Mouse (Mus musculus): ENCODE measurements around the gene Zfp740.

Zfp740 gene

GRCm38 (mm10) chr15:102230408-102231321 lies 27.6 kb downstream of the Zfp740 start:
- no peak for DNase-seq (ENCODE audit: low spot score in 2 of 2)

GRCm38 (mm10) chr15:102231748-102232147 lies 28.7 kb downstream of the Zfp740 start, which contains the start of gene Itgb7:
Gene Itgb7, minus strand, starts transcription at chr15:102231944.
- peak in 1 of 2 experiments; percentile 54 for DNase-seq (ENCODE audit: low spot score in 2 of 2)

GRCm38 (mm10) chr15:102232764-102233163 lies 29.7 kb downstream of the Zfp740 start:
- no peak for DNase-seq (ENCODE audit: low spot score in 2 of 2)

- no peak for DNase-seq (ENCODE audit: low spot score in 2 of 2)
Observed at GRCm38 (mm10) chr15:102233896-102234295, 30.8 kb downstream of the Zfp740 start.

- no peak for DNase-seq (ENCODE audit: low spot score in 2 of 2)
Observed at GRCm38 (mm10) chr15:102235371-102236027, 32.5 kb downstream of the Zfp740 start.

GRCm38 (mm10) chr15:102238543-102239259 lies 35.7 kb downstream of the Zfp740 start:
- DNase-seq (ENCODE audit: low spot score in 2 of 2), result no peak

GRCm38 (mm10) chr15:102239260-102239590 lies 36.2 kb downstream of the Zfp740 start:
- peak; percentile 56 to 78 for DNase-seq (ENCODE audit: low spot score in 2 of 2)

- no peak for DNase-seq (ENCODE audit: low spot score in 2 of 2)
Observed at GRCm38 (mm10) chr15:102239851-102240250, 36.8 kb downstream of the Zfp740 start.

- no peak for DNase-seq (ENCODE audit: low spot score in 2 of 2)
Observed at GRCm38 (mm10) chr15:102240607-102241006, 37.6 kb downstream of the Zfp740 start.

- DNase-seq (ENCODE audit: low spot score in 2 of 2), result no peak
Observed at GRCm38 (mm10) chr15:102242404-102243228, 39.6 kb downstream of the Zfp740 start.

GRCm38 (mm10) chr15:102243229-102244190 lies 40.5 kb downstream of the Zfp740 start:
- peak in 1 of 2 experiments; percentile 50 for DNase-seq (ENCODE audit: low spot score in 2 of 2)

GRCm38 (mm10) chr15:102244306-102245191 lies 41.5 kb downstream of the Zfp740 start:
- DNase-seq (ENCODE audit: low spot score in 2 of 2), result no peak

- no peak for DNase-seq (ENCODE audit: low spot score in 2 of 2)
Observed at GRCm38 (mm10) chr15:102245461-102245881, 42.4 kb downstream of the Zfp740 start.

- DNase-seq (ENCODE audit: low spot score in 2 of 2), result peak in 1 of 2 experiments; percentile 24
Observed at GRCm38 (mm10) chr15:102245891-102246741, 43.1 kb downstream of the Zfp740 start.

GRCm38 (mm10) chr15:102246866-102247251 lies 43.8 kb downstream of the Zfp740 start:
- peak in 1 of 2 experiments; percentile 42 for DNase-seq (ENCODE audit: low spot score in 2 of 2)

- no peak for DNase-seq (ENCODE audit: low spot score in 2 of 2)
Observed at GRCm38 (mm10) chr15:102247252-102248130, 44.4 kb downstream of the Zfp740 start.
